Mouse (Mus musculus) megakaryocyte, embryonic 14.5 days (primary cell): Measurements from ENCODE around the gene Mpped2.

Source experiments
- FLI1 ChIP-seq: IDR thresholded peaks from 2 replicates; pipeline ENCODE4 v1.6.1; 2012; ENCODE audit warnings: low read length, inconsistent platforms, mixed read lengths
- GATA1 ChIP-seq: IDR thresholded peaks from 3 replicates; pipeline ENCODE4 v1.6.1; 2012; ENCODE audit warnings: mixed read lengths, low read length, inconsistent platforms, borderline replicate concordance

GRCm38 (mm10) chr2:106696372-106696771 is 3.3 kb downstream of the Mpped2 start:
- TF ChIP-seq FLI1 = no peak
- TF ChIP-seq GATA1 = no peak
